Mouse (Mus musculus) bone marrow, adult 2 months (tissue): ENCODE results near the gene Tcte3. TPM values are rescaled to one million over a fixed set of nuclear protein-coding genes. Genes with fewer than 3 reads are reported as not detected.
"Not testable (repeated sequence)": the region's sequence is repeated elsewhere in the genome, so short reads cannot be mapped to it uniquely, and the experiment has no call there.

Experiments used
- H3K27ac ChIP-seq: fragments of 200-500 bp; 2 replicates; pipeline ENCODE4 v1.5.1; 2012; ENCODE audit warnings: low read depth, mild to moderate bottlenecking, control low read depth, inconsistent platforms, low read length; ENCODE audit not compliant: control insufficient read depth, poor library complexity, insufficient read depth
- H3K4me1 ChIP-seq: fragments of 200-500 bp; 2 replicates; pipeline ENCODE4 v1.6.1; 2011; ENCODE audit warnings: low read length; ENCODE audit not compliant: control insufficient read depth, insufficient read depth
- H3K4me3 ChIP-seq: fragments of 200-500 bp; replicated peaks from 2 replicates; pipeline ENCODE3; 2011; ENCODE audit warnings: mild to moderate bottlenecking, low read depth, low read length, control low read depth; ENCODE audit not compliant: control insufficient read depth
- CTCF ChIP-seq: fragments of 200-500 bp; IDR thresholded peaks from 2 replicates; pipeline ENCODE4 v1.5.1; 2011; ENCODE audit warnings: low read length, control low read depth; ENCODE audit not compliant: control insufficient read depth, insufficient read depth
- POLR2A ChIP-seq: fragments of 200-500 bp; IDR thresholded peaks from 2 replicates; pipeline ENCODE4 v1.6.1; 2011; ENCODE audit warnings: low read depth, mild to moderate bottlenecking, control low read depth, low read length, borderline replicate concordance; ENCODE audit not compliant: control insufficient read depth
- WGBS: fragments of 180-500 bp; shearing (Covaris S2); methylation state at CpG from one replicate; pipeline ENCODE4 v1.1.7; 2018; 5-methylcytosine and 5-hydroxymethylcytosine counted together
- polyA plus RNA-seq: library from polyadenylated mRNA; stranded (reverse); fragments of >200 nt; gene quantifications from 2 replicates; pipeline ENCODE4 v1.2.4, GENCODE M21; 2011; ENCODE audit warnings: low replicate concordance; ENCODE audit not compliant: missing spikeins, insufficient read depth, insufficient read length

Gene Tcte3
- polyA plus RNA-seq: 8.4 TPM in 1 of 2 replicates, not detected in the other

DNA sequence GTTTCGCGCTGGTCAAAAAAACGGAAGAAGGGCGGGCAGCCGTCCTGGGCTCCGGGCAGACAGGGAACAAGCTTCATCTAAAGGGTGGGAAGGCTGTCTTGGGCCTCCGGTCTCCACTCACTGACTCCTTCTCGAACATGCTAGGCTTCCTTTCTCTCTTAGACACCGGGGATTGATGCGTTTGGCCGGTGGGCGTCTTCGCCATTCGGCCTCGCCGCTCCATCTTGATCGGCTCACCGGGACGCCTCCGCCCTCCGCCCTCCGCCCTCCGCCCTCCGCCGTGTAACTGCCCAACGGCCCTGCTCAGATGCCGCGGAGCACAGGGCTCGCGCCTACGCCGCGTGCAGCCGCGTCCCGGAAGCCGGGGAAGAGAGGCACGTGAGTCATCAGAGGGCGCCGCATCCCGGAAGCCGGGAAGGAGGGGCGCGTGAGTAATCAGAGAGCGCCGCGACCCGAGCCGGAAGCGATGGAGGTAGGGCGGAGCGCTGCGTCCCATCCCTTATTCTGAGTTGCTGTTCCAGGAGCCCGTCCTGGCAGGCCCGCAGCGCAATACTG, at the start of gene Tcte3, which contains the start of the genes Ermard and Gm3448:
Tcte3 (minus strand) TSS at position 314 of the 555 bp plus-strand sequence.
Ermard (plus strand) TSS at position 34 of the 555 bp plus-strand sequence.
Gm3448 (minus strand) TSS at position 363 of the 555 bp plus-strand sequence.
- not testable (repeated sequence) for H3K4me3 ChIP-seq, H3K27ac ChIP-seq, H3K4me1 ChIP-seq
- WGBS: 0% methylated on average over 19 of the region's 56 CpGs

DNA sequence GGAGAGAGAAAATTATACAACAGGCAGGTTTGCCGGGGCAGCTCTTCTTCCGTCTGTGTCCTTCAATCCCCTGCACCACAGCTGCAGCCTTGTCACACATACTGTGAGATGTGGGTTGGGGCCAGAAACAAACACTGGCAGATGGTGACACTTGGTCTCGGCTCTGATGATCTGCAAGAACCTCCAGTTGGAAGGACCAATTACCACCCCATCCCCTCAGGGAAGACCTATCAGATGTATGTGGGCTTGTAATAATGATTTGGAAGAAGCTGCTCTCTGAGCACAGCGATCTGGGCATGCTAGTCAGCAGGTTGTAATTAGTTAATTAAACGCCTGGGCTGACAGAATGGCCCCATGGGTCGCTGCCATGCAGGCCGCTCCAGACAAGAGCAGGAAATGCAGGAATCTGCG, 47.3 kb upstream of the Tcte3 start:
- no peak overlapping the region for H3K27ac ChIP-seq
- no peak for TF ChIP-seq CTCF
- no peak for TF ChIP-seq POLR2A
- H3K4me1 ChIP-seq: no peaks in the 10 kb centered on the region
- H3K4me3 ChIP-seq: no peak overlapping the region
- WGBS: 72% methylated on average over 8 of the region's 8 CpGs

DNA sequence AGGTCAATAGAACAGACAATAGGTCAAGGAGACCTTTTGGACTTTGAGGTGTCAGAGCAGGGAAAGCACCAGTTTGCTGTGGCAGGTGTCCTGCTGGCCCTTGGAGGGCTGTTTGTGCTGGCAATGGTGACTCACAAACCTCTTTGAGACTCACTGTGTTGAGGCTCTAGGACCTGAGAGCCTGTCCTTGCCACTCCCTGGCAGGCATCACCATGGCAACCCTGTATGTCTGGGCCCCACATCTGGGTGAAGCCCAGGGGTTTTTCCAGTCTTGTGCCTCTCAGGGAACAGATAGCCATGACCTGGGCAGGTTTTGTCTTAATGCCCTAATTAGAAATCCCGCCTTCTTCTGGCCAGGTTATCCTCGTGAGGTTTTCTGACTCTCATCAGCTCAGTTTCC, 46.9 kb upstream of the Tcte3 start:
- WGBS: 83% methylated on average over 2 of the region's 2 CpGs

DNA sequence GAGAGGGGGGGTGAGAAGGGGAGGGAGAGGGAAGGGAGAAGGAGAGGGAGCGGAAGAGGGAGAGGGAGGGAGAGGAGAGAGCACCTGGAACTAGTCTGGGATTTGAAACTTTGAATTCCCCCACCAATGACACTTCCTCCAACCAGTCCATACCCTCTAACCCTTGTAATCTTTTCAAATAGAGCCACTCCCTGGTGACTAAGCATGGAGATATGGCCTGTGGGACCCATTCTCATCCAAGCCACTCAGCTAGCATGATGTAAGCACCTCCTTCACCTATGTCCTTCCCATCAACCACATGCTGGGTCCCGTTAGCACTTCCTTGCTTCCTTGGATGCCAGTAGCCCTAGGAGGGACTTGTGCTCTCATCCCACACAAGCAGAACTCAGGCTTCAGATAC, 43.7 kb upstream of the Tcte3 start:
- no peak overlapping the region for H3K27ac ChIP-seq
- no peak overlapping the region for H3K4me3 ChIP-seq
- 68% methylated on average over 2 of the region's 2 CpGs for WGBS
- no peak for TF ChIP-seq CTCF
- no peak for TF ChIP-seq POLR2A
- no peaks in the 10 kb centered on the region; the same call in 1 of the 2 replicates for H3K4me1 ChIP-seq

More for the DNA sequence above, 46.9 kb upstream of the Tcte3 start:
- Histone ChIP-seq H3K4me1 (no peaks in the 10 kb centered on the region; the same call in 1 of the 2 replicates), H3K4me3 (no peak overlapping the region), H3K27ac (no peak overlapping the region)
- TF ChIP-seq CTCF: no peak
- no peak for TF ChIP-seq POLR2A

DNA sequence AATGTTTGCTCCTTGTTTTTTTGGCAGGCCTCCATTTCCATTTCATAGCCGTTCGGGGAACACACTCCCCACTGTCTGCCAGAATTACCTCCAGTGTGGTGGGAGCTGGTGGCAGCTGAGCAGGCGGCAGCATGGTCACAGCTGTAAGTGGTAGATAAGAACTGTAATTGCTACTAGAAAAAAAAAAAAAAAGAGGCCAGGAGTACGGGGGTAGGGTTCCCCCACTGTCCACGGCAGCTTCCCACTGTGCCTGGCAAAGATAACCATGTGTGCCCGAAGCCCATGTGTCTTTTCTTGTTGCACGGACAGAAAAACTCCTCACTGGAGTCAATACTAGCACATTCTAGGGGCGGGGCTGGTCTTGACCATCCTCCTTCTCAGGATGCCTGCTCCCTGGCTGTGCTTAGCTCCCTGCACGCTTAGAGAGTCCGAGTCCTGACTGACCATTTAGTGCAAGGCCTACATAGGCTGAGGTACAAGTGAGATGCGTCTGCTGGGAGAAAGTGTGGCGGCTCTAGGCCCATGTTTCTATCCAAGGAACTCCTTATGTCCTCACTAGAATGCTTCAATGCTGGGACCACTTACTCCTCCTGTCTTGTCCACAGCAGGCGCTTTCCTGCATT, 43.0 kb upstream of the Tcte3 start:
- TF ChIP-seq CTCF (no peak), POLR2A (no peak)
- Histone ChIP-seq H3K4me1 (no peaks in the 10 kb centered on the region; the same call in 1 of the 2 replicates), H3K27ac (no peak overlapping the region), H3K4me3 (no peak overlapping the region)
- 35% methylated on average over 13 of the region's 13 CpGs for WGBS

DNA sequence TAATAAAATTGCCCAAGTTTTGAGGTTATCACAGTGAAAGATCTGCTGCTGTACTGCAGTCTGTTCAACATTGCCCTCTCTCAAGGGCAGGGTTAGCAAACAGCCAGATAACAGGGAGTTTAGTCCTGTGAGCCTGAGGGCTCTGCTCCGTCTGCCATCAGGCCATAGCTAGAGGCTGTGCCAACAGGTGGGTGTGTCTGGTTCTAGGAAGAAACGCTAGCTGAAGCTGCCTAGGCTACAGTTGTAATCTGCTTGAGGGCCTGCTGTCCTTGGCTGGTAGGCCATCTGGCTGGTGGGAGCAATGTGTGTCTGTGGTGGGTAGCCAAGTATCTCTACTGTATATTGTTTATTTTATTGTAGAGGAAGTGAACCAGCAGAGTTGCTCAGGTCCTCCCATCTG, 36.2 kb upstream of the Tcte3 start:
- Histone ChIP-seq H3K27ac (no peak overlapping the region), H3K4me1 (no peaks in the 10 kb centered on the region), H3K4me3 (no peak overlapping the region)
- no peak for TF ChIP-seq POLR2A
- TF ChIP-seq CTCF: no peak
- 56% methylated on average over 2 of the region's 2 CpGs for WGBS

DNA sequence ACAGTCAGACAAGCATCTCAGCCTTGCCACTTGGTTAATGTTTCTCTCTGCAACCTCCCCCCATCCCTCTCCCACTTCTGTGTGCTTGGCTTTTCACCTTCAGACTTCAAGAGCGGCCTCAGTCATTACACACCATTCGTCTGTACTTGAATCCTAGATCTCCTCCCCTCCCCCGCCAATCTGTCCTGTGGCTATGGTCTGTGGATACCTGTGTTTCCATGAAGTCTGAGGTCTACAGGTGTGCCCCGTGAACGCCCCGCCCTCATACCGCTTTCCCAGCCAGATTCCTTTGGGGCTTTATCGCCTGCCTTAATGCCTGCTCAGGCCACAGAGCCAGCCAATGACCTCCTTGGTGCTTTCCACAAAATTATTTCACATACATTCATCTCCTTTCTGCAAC, 33.7 kb upstream of the Tcte3 start:
- H3K4me1 ChIP-seq: no peaks in the 10 kb centered on the region
- 88% methylated on average over 8 of the region's 8 CpGs for WGBS
- TF ChIP-seq CTCF (no peak), POLR2A (no peak)

DNA sequence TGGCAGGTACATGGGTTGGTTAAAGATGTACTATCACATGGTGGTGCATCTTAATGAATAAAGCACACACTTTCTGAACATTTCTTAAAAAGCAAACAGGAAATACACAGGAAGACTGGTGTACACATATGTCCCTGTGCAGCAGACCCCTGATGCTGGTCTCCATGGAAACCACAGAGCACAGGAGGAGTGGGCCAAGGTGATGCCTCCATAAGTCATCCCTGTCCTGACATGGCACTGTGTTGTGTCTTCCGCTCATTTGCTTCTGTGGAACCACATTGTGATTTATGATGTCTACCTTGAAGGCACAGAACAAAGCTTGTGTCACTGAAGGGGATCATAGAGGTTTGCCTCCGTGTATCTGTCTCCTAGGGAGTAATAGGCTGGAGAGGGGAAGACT, 30.9 kb upstream of the Tcte3 start:
- TF ChIP-seq CTCF (no peak), POLR2A (no peak)
- Histone ChIP-seq H3K27ac (no peak overlapping the region), H3K4me1 (no peaks in the 10 kb centered on the region), H3K4me3 (no peak overlapping the region)
- 79% methylated on average over 2 of the region's 2 CpGs for WGBS

More for the DNA sequence above, 33.7 kb upstream of the Tcte3 start:
- Histone ChIP-seq H3K27ac (no peak overlapping the region), H3K4me3 (no peak overlapping the region)
